Mouse (Mus musculus): ENCODE data around the gene Cd177. TPM values are rescaled to one million over a fixed set of nuclear protein-coding genes. Genes with fewer than 3 reads are reported as not detected.
"Not testable (repeated sequence)": the region's sequence is repeated elsewhere in the genome, so short reads cannot be mapped to it uniquely, and the experiment has no call there.

Gene Cd177
- polyA plus RNA-seq, 1 experiment from 2014 or later = 0.11 TPM

DNA sequence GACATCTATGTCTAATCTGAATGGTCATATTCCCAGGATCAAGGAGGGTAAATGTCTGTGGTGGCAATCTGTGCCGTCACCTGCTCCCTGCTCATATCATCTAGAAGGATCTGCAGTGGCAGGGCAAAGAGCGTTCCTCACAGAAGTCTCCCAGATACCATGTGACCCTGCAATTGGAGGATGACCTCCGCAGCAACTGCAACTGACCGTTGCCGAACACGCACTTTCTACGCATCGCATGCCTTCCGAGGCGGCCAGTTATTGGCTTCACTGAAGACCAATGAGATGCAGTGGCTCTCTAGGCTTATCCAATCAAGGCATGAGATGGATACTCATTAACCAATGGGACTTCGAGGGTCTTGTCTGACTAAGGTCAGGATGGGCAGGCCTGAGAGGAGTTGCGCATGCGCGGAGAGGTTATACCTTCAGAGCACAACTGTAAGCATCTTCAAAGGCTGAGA, 51.2 kb downstream of the Cd177 start, which contains the start of gene BC049730:
BC049730 (plus strand) TSS at position 411 of the 461 bp plus-strand sequence.
- H3K27me3 ChIP-seq (ENCODE audit: control insufficient read depth, insufficient read depth, low read length) = no peaks in the 10 kb centered on the region
- WGBS (ENCODE audit: insufficient replicate concordance) = 90% methylated on average over 14 of the region's 14 CpGs
- H3K4me3 ChIP-seq (ENCODE audit: low read depth, low read length) = no peak within 1 kb of the TSS

DNA sequence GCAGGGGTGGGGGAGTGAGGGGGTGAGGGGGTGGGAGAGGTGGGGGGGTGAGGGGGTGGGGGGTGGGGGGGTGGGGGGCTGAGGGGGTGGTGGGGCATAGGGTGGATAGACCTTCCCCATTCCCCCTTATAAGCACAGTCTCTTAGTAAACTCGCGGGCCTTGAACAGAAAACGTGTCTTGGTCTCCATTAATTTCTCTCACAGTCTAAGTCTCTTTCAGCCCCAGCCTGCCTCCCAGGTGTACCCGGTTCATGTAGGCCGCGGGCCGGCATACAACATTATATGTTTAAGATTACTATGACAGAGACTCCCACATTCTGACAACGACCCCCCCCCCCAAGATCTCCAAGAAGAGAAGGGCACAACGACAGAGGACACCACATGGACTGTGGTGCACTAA, 57.3 kb downstream of the Cd177 start:
- not testable (repeated sequence) for ATAC-seq (replicated peaks; ENCODE audit: insufficient number of reproducible peaks, low FRiP score, low TSS enrichment)
- WGBS (ENCODE audit: insufficient replicate concordance) = 71% methylated on average over 9 of the region's 9 CpGs

More for the DNA sequence above, 51.2 kb downstream of the Cd177 start, which contains the start of gene BC049730:
- Histone ChIP-seq H3K9me3 (replicated peaks; ENCODE audit: control insufficient read depth, low read length) (no peaks in the 10 kb centered on the region), H3K4me2 (no peak within 1 kb of the TSS), H3K4me1 (ENCODE audit: control insufficient read depth, insufficient read depth, low read length) (no peaks in the 10 kb centered on the region), H3K27ac (ENCODE audit: low read depth, low read length) (no peak within 1 kb of the TSS), H3K36me3 (ENCODE audit: control insufficient read depth, insufficient read depth, low read length) (no peaks in the 10 kb centered on the region), H3K9ac (ENCODE audit: low read depth, low read length) (no peak within 1 kb of the TSS)
- ATAC-seq (replicated peaks; ENCODE audit: insufficient number of reproducible peaks, low FRiP score, low TSS enrichment) = no peak

DNA sequence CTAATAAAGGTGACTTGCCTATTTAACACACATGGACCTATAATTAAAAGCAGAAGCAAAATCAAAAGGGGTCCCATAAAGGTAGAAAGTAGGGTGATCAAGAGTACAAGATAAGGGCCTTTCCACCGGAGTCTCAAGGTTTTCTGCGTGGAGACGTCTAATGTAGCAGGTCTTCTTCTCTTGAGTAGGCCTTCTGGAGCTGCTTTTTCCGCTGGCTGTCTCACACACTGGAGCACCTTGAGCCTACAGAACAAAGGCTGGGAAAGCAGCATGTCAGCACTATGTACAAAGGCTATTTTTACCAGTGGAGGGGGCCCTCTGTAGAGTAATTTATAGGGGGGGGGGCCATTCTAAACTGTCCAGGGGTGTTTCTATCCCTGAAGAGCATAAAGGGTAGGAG, 62.2 kb downstream of the Cd177 start:
- not testable (repeated sequence) for H3K27me3 ChIP-seq (ENCODE audit: control insufficient read depth, insufficient read depth, low read length); H3K36me3 ChIP-seq (ENCODE audit: control insufficient read depth, insufficient read depth, low read length); H3K4me3 ChIP-seq (ENCODE audit: low read depth, low read length); H3K27ac ChIP-seq (ENCODE audit: low read depth, low read length); H3K9me3 ChIP-seq (replicated peaks; ENCODE audit: control insufficient read depth, low read length); ATAC-seq (replicated peaks; ENCODE audit: insufficient number of reproducible peaks, low FRiP score, low TSS enrichment); H3K4me2 ChIP-seq; H3K4me1 ChIP-seq (ENCODE audit: control insufficient read depth, insufficient read depth, low read length); H3K9ac ChIP-seq (ENCODE audit: low read depth, low read length)
- 88% methylated on average over 4 of the region's 4 CpGs for WGBS (ENCODE audit: insufficient replicate concordance)

More for the DNA sequence above, 57.3 kb downstream of the Cd177 start:
- H3K9ac ChIP-seq (ENCODE audit: low read depth, low read length); H3K4me1 ChIP-seq (ENCODE audit: control insufficient read depth, insufficient read depth, low read length); H3K4me3 ChIP-seq (ENCODE audit: low read depth, low read length); H3K36me3 ChIP-seq (ENCODE audit: control insufficient read depth, insufficient read depth, low read length); H3K4me2 ChIP-seq; H3K9me3 ChIP-seq (replicated peaks; ENCODE audit: control insufficient read depth, low read length); H3K27ac ChIP-seq (ENCODE audit: low read depth, low read length); H3K27me3 ChIP-seq (ENCODE audit: control insufficient read depth, insufficient read depth, low read length): not testable (repeated sequence)

Other genes starting within 250 kb of the Cd177 start
- gene AC161166.1, start 247.9 kb downstream of the Cd177 start, polyA plus RNA-seq (2014; fragmentation: Nextera tagmentation; extraction: Ambion mirVana) = 0.25 and 0.57 TPM in 2 replicates
- 4.1 and 6.1 TPM in 2 replicates for gene Irgq, start 229.6 kb downstream of the Cd177 start, polyA plus RNA-seq (2014; fragmentation: Nextera tagmentation; extraction: Ambion mirVana)
- gene Pinlyp, start 214.2 kb downstream of the Cd177 start, polyA plus RNA-seq (2014; fragmentation: Nextera tagmentation; extraction: Ambion mirVana) = not detected in 2 replicates
- gene Xrcc1, start 214.0 kb downstream of the Cd177 start, polyA plus RNA-seq (2014; fragmentation: Nextera tagmentation; extraction: Ambion mirVana) = 69.8 and 76.6 TPM in 2 replicates
- 23.4 and 23.9 TPM in 2 replicates for gene Ethe1, start 172.8 kb downstream of the Cd177 start, polyA plus RNA-seq (2014; fragmentation: Nextera tagmentation; extraction: Ambion mirVana)
- 0.42 and 0.44 TPM in 2 replicates for gene Zfp575, start 172.7 kb downstream of the Cd177 start, polyA plus RNA-seq (2014; fragmentation: Nextera tagmentation; extraction: Ambion mirVana)
- 0.06 TPM in 1 of 2 replicates, not detected in the other for gene Phldb3, start 149.5 kb downstream of the Cd177 start, polyA plus RNA-seq (2014; fragmentation: Nextera tagmentation; extraction: Ambion mirVana)
- 0.09 TPM in 1 of 2 replicates, not detected in the other for gene Lypd3, start 123.8 kb downstream of the Cd177 start, polyA plus RNA-seq (2014; fragmentation: Nextera tagmentation; extraction: Ambion mirVana)
- not detected in 2 replicates for gene Tex101, start 83.6 kb downstream of the Cd177 start, polyA plus RNA-seq (2014; fragmentation: Nextera tagmentation; extraction: Ambion mirVana)
- not detected in 2 replicates for gene BC049730, start 51.1 kb downstream of the Cd177 start, polyA plus RNA-seq (2014; fragmentation: Nextera tagmentation; extraction: Ambion mirVana)
- gene Gm4763, start 33.4 kb downstream of the Cd177 start, polyA plus RNA-seq (2014; fragmentation: Nextera tagmentation; extraction: Ambion mirVana) = not detected in 2 replicates
- not detected in 2 replicates for gene Ceacam10, start 16.9 kb upstream of the Cd177 start, polyA plus RNA-seq (2014; fragmentation: Nextera tagmentation; extraction: Ambion mirVana)
- 12.4 and 14.5 TPM in 2 replicates for gene Gm9844, start 101.9 kb upstream of the Cd177 start, polyA plus RNA-seq (2014; fragmentation: Nextera tagmentation; extraction: Ambion mirVana)
- gene Lypd4, start 109.6 kb upstream of the Cd177 start, polyA plus RNA-seq (2014; fragmentation: Nextera tagmentation; extraction: Ambion mirVana) = not detected in 2 replicates
- gene Dmrtc2, start 109.7 kb upstream of the Cd177 start, polyA plus RNA-seq (2014; fragmentation: Nextera tagmentation; extraction: Ambion mirVana) = not detected in 2 replicates
- gene Rps19, start 124.1 kb upstream of the Cd177 start, polyA plus RNA-seq (2014; fragmentation: Nextera tagmentation; extraction: Ambion mirVana) = 1,535 and 1,579 TPM in 2 replicates
- 0.14 and 0.30 TPM in 2 replicates for gene Cd79a, start 137.1 kb upstream of the Cd177 start, polyA plus RNA-seq (2014; fragmentation: Nextera tagmentation; extraction: Ambion mirVana)
- 59.2 and 63.3 TPM in 2 replicates for gene Arhgef1, start 142.6 kb upstream of the Cd177 start, polyA plus RNA-seq (2014; fragmentation: Nextera tagmentation; extraction: Ambion mirVana)
- gene Gm4881, start 184.2 kb upstream of the Cd177 start, polyA plus RNA-seq (2014; fragmentation: Nextera tagmentation; extraction: Ambion mirVana) = not detected in 2 replicates
- gene Rabac1, start 212.4 kb upstream of the Cd177 start, polyA plus RNA-seq (2014; fragmentation: Nextera tagmentation; extraction: Ambion mirVana) = 157 and 163 TPM in 2 replicates
- 2.3 and 4.1 TPM in 2 replicates for gene Atp1a3, start 245.6 kb upstream of the Cd177 start, polyA plus RNA-seq (2014; fragmentation: Nextera tagmentation; extraction: Ambion mirVana)